Mouse (Mus musculus): ENCODE data around the gene Ctsd.

GRCm38 (mm10) chr7:142393191-142393590 lies 5.4 kb upstream of the Ctsd start:
- TF ChIP-seq CTCF (IDR thresholded peaks at IDR 0.05; ENCODE audit: borderline replicate concordance, control insufficient read depth, extremely low read depth, insufficient read depth, low read length, poor library complexity) (no peak), POLR2A (IDR thresholded peaks at IDR 0.05; ENCODE audit: control insufficient read depth, extremely low read depth, insufficient read depth, low read length, poor library complexity) (no peak)
